Mouse (Mus musculus) adrenal gland, adult 2 months (tissue): Measurements from ENCODE around the gene Slco4a1. TPM values are rescaled to one million over a fixed set of nuclear protein-coding genes. Genes with fewer than 3 reads are reported as not detected.

Source experiments
- DNase-seq: peaks from one replicate; pipeline ENCODE4 v3.0.0; 2021
- polyA plus RNA-seq: library from polyadenylated mRNA; depleted of rRNA; stranded (reverse); fragments of >200 nt; gene quantifications from 2 replicates; pipeline ENCODE4 v1.2.3, GENCODE M21; 2012; rRNA removed
- total RNA-seq, 2 experiments: library from RNA; stranded (reverse); gene quantifications; 2 replicates each; pipeline ENCODE4 v1.2.3; 2021

The Slco4a1 gene
- total and polyA plus RNA-seq, 3 experiments: 0.83 to 3.0 (median 2.7) TPM

DNA sequence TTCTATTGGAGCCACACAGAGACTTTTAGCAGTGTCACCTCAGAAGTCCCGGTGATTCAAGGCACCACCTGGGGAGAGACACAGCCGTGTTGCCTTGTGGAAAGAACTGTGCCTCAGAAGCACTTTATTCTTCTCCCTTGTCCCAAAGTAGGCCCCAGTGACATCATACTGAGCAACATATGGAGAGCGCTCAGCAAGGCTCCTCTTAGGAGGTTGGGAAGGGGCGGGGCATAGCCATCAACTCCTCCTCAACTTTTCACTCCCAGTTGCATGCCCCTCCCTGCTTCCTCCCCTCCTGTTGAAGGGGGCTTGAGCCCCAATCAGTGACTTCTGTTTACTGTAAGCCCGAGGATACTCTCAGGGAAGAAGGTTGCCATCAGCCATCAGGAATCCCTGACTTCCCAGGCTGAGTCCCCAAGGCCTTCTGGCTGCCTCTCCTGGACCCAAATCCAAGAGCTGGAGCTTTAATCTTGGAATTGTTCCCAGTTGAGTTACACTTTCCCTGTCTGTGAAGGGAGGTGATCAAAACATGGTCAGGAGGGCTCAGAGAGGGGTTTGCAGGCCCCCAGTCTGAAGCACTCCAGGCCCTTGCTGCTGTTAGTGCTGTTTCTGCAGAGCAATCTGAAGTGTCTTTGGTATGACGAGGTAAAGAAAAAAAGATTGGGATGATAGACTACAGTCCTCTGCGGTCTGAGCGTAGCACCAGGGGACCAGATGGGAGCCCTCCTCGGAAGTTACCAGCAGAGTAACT lies 45.3 kb downstream of the Slco4a1 start:
- DNase-seq: no peak

DNA sequence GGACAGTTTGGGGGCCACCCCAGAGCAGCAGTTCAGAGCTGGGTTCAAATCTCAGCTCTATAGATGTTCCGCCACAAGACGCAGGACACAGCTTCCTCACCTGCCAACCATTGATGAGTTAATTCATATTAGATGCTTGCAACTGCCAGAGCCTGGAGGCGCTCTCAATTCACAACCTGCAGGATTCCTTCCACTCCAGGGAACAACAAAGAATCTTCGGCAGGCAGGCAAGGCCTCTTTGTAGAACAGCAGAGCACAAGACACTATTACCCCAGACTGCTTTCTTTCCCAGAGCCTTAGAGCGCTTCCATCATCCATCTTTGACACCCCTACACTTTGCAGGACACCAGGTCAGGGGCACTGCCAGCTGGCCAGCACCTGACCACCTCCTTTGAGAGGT lies 50.2 kb downstream of the Slco4a1 start:
- DNase-seq: no peak

DNA sequence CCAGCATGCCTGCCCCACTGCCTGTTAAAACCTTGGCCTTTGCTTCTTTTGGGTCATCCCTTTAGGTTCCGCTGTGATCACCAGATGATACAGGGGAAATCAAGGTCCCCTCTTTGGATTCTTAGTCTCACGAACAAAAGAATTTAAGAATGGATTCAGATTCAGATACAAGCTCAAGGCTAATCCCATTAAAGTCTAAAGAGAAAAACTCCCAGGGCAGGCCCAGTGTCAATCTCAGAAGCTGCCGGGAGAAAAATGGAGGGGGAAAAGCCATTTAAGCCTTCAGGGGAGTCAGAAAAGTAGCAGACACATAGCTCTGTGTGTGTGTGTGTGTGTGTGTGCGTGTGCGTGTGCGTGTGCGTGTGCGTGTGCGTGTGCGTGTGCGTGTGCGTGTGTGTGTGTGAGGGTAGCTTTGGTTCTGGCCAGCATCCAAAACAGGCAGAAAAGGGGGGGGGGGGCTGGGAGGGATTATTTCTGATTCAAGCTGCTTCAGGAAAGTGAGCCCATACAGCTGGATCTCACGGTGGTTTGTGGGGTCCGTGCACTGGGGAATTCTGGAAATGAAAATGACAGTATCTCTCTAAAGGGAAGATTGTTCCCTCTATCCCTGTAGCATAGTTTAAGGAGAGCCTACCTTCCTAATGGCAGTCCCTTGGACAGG lies 52.5 kb downstream of the Slco4a1 start:
- DNase-seq: no peak

DNA sequence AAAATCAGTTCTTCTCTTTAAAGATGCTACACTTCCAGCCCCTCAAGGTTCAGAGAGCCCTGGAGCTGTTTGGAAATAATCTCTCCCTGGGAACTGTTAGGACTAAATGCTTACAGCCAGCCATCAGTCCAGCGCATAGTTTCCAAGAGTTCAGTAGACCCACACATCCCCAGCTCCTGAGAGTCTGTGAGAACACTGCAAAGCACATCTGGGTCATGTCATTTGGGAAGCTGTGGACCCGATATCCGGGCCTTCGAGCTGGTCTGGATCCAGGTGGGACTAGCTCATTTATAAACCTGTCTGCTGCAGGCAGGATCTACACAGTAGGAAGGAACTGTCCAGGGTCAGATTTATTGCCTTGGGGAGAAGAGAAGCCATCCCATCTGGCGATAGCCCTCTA lies 54.8 kb downstream of the Slco4a1 start:
- no peak for DNase-seq

DNA sequence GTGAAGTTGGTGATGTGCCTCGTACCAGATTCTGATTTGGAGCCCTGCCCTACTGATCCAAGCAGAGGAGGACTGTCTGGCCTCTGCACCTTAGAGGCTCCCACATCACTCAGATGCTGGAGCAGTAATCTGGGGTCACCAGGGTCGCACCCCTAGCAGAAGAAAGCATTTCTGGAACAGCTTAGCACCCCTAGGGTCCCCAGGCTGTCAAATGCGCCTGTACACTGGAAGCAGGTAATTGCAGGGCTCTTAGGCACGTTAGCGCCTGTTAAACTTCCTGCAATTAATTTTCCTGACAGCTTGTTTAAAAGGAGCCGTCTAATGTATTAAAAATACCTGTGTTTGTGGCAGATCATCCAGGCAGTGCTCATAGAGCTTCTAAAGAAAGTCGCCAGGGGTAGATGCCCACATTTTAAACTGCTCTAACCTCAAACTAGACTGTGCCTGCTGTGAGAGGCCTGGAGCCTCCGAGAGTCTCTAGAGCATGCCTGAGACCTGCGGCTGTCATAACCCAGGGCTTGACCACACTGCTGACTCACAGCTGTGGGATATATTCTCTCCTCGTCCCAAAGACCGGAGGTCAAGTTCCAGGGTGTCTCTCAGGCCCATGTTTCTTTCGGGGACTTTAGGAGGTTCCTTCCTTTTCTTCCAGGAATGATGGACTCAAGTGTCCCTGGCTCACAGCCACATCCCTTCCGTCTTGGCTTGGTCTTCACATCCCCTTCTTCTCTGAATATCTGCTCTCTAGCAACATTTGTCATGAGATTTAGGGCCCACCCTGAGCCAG lies 56.0 kb downstream of the Slco4a1 start:
- DNase-seq: no peak

DNA sequence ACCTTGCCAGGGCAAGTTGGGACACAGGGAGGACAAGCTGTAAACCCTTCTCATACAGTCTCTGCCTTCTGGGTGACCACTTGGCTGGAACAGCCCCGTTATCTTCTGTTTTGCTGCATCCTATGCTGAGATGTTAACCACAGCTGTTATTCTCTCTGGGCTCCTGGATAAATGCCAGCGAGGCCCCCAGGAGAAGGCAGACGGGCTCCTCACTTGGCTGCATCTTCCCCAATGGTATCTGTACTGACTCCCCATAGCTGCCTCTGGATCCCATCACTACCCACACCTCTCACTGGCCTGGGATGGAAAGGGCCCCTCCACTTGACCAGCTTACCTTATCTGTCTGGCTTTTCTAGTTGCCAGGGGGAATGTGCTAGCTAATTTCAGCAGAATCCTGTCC lies 57.0 kb downstream of the Slco4a1 start:
- DNase-seq: no peak

DNA sequence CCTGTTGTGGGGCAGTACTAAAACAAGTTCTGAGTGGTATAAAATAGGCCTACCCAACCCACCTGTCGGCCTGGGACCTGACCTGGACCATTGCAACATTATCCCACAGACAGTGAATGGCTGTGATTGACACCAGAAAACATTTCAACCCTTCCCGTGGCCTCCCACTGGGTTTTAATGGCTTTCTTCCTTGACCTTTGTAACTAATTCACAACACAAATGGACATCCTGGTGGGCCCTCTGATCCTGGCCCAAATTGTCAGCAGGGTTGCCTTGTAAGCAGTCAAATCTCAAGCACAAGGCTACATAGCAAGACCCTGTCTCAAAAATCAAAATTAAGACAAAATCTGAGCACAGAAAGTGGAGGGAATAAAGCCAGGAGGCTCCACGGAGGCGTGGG lies 57.8 kb downstream of the Slco4a1 start:
- DNase-seq: no peak

DNA sequence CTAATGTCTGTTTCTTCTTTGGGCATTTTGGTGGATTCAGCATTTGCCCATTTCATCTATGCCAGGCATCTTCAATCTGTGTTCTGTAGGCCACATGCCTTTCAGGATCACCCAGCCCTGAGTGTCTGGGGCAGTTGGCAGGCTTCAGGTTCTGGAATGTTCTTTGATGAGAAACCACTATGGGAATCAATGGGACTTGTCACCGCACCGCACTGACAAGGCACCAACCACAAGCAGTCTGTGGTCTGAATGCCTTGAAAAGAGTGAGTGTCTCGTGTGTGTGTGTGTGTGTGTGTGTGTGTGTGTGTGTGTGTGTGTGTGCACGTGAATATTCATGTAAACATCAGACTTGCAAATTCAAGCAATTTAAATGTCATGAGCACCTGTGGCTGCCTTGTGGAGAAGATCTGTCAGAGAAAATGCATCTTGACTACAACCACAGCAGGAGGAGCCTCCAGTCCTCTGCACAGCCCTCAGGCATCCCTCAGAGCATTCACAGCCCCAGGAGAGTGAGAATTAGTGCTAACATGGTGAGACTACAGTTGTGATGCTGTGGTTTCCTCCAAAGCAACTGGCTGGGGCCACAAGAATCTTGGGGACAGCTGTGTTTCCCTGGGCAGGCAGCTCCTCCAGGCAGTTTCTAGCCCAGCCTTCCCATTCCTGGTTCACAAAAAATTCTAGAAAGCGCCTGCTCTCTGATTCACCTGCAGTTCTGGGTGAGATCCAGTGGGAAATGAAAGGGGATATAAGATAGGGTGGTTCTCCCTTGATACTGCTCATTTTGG lies 65.6 kb downstream of the Slco4a1 start:
- no peak for DNase-seq

DNA sequence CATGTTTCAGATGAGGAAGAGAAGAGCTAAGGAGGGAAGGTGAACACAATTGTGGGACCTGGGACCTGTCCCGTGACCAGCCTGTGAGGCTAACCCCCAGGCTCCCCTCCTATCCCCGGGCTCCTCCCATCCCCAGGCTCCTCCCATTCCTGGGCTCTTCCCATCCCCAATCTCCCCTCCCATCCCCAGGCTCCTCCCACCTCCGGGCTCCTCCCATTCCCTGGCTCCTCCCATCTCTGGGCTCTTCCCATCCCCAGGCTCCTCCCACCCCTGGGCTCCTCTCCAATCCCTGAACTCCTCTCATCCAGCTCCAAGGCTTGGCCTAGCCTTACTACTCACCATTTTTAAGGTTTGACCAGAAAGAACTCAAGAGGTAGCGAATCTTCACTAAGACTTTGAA lies 66.8 kb downstream of the Slco4a1 start:
- DNase-seq: no peak

Other genes with a start within 250 kb of the Slco4a1 start
- gene Lama5, start 230.4 kb upstream of the Slco4a1 start, total RNA-seq: 10 to 100 TPM; 30.7 to 35.0 TPM
- 41.7 and 48.7 TPM in 2 replicates for gene Lama5, start 230.4 kb upstream of the Slco4a1 start, polyA plus RNA-seq
- gene Rps21, start 198.9 kb upstream of the Slco4a1 start, total RNA-seq: 100 to 1,000 TPM; 380 to 873 TPM
- 1,054 and 1,398 TPM in 2 replicates for gene Rps21, start 198.9 kb upstream of the Slco4a1 start, polyA plus RNA-seq
- 10 to 100 TPM; 13.1 to 14.7 TPM for gene Cables2, start 182.7 kb upstream of the Slco4a1 start, total RNA-seq
- 19.4 and 28.8 TPM in 2 replicates for gene Cables2, start 182.7 kb upstream of the Slco4a1 start, polyA plus RNA-seq
- gene Rbbp8nl, start 166.4 kb upstream of the Slco4a1 start, total RNA-seq: not detected
- not detected in 2 replicates for gene Rbbp8nl, start 166.4 kb upstream of the Slco4a1 start, polyA plus RNA-seq
- gene Gata5, start 121.5 kb upstream of the Slco4a1 start, total RNA-seq: under 1 TPM; 0.09 to 0.28 TPM
- gene Gata5, start 121.5 kb upstream of the Slco4a1 start, polyA plus RNA-seq: 0.25 and 0.31 TPM in 2 replicates
- gene Ntsr1, start 43.7 kb downstream of the Slco4a1 start, total RNA-seq: not detected
- not detected in 2 replicates for gene Ntsr1, start 43.7 kb downstream of the Slco4a1 start, polyA plus RNA-seq
- gene Mrgbp, start 125.1 kb downstream of the Slco4a1 start, total RNA-seq: 10 to 100 TPM; 17.0 to 17.8 TPM
- gene Mrgbp, start 125.1 kb downstream of the Slco4a1 start, polyA plus RNA-seq: 19.3 and 21.3 TPM in 2 replicates
- 10 to 100 TPM; 36.0 to 41.5 TPM for gene Ogfr, start 133.0 kb downstream of the Slco4a1 start, total RNA-seq
- gene Ogfr, start 133.0 kb downstream of the Slco4a1 start, polyA plus RNA-seq: 23.6 and 24.5 TPM in 2 replicates
- under 1 TPM; 0.12 to 0.28 TPM for gene Col9a3, start 141.5 kb downstream of the Slco4a1 start, total RNA-seq
- 0.33 and 0.39 TPM in 2 replicates for gene Col9a3, start 141.5 kb downstream of the Slco4a1 start, polyA plus RNA-seq
- gene Tcfl5, start 186.5 kb downstream of the Slco4a1 start, total RNA-seq: not detected
- 0.20 TPM in 1 of 2 replicates, not detected in the other for gene Tcfl5, start 186.5 kb downstream of the Slco4a1 start, polyA plus RNA-seq